Mouse (Mus musculus): ENCODE measurements around the gene Tctn3. TPM values are rescaled to one million over a fixed set of nuclear protein-coding genes. Genes with fewer than 3 reads are reported as not detected.

Gene Tctn3
- polyA plus RNA-seq, 1 experiment: 16.4 TPM

GRCm38 (mm10) chr19:40650090-40650489, 38.1 kb upstream of the Tctn3 start:
- Histone ChIP-seq H3K4me3 (replicated peaks; ENCODE audit: insufficient read depth, low read depth, low read length) (no peak overlapping the region), H3K27ac (ENCODE audit: insufficient read depth, low read length) (no peak overlapping the region), H3K4me1 (ENCODE audit: control insufficient read depth, insufficient read depth, low read length) (no peaks in the 10 kb centered on the region), H3K27me3 (ENCODE audit: control insufficient read depth, insufficient read depth, low read length) (no peaks in the 10 kb centered on the region)
- TF ChIP-seq CTCF (IDR thresholded peaks at IDR 0.05; ENCODE audit: borderline replicate concordance, insufficient read depth, low read depth, low read length): no peak
- no peak for TF ChIP-seq POLR2A (IDR thresholded peaks at IDR 0.05; ENCODE audit: borderline replicate concordance, insufficient read depth, low read length)
- DNase-seq: no peak
- 79% methylated on average over 5 of the region's 5 CpGs for WGBS

GRCm38 (mm10) chr19:40647319-40648158, 35.5 kb upstream of the Tctn3 start:
- Histone ChIP-seq H3K4me3 (replicated peaks; ENCODE audit: insufficient read depth, low read depth, low read length) (no peak overlapping the region), H3K27ac (ENCODE audit: insufficient read depth, low read length) (no peak overlapping the region), H3K4me1 (ENCODE audit: control insufficient read depth, insufficient read depth, low read length) (no peaks in the 10 kb centered on the region), H3K27me3 (ENCODE audit: control insufficient read depth, insufficient read depth, low read length) (no peaks in the 10 kb centered on the region)
- no peak for DNase-seq
- no peak for TF ChIP-seq CTCF (IDR thresholded peaks at IDR 0.05; ENCODE audit: borderline replicate concordance, insufficient read depth, low read depth, low read length)
- no peak for TF ChIP-seq POLR2A (IDR thresholded peaks at IDR 0.05; ENCODE audit: borderline replicate concordance, insufficient read depth, low read length)
- 67% methylated on average over 9 of the region's 9 CpGs for WGBS

DNA sequence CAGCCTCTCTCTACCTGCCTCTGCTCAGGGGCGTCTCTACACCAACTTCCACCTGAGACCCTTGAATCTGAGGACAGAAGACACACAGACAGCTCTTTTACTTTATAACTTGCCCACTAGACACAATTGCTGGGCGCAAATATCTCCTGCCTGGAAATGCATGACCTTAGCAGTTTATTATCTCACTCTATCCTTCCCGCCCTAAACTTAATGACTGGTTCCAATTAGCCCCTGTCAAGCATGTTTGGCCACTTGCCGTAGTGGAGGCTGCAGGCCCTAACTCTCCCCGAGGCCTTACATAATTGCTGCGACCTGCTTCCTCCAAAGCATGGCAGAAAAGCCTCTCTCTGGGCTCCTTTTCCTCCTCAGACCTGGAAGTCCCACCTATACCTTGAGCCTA, 34.3 kb upstream of the Tctn3 start:
- no peak for DNase-seq
- H3K4me1 ChIP-seq (ENCODE audit: control insufficient read depth, insufficient read depth, low read length): no peaks in the 10 kb centered on the region
- no peaks in the 10 kb centered on the region for H3K27me3 ChIP-seq (ENCODE audit: control insufficient read depth, insufficient read depth, low read length)
- TF ChIP-seq POLR2A (IDR thresholded peaks at IDR 0.05; ENCODE audit: borderline replicate concordance, insufficient read depth, low read length) (no peak), CTCF (IDR thresholded peaks at IDR 0.05; ENCODE audit: borderline replicate concordance, insufficient read depth, low read depth, low read length) (no peak)
- H3K27ac ChIP-seq (ENCODE audit: insufficient read depth, low read length): no peak overlapping the region
- WGBS: 79% methylated on average over 6 of the region's 6 CpGs
- no peak overlapping the region for H3K4me3 ChIP-seq (replicated peaks; ENCODE audit: insufficient read depth, low read depth, low read length)

DNA sequence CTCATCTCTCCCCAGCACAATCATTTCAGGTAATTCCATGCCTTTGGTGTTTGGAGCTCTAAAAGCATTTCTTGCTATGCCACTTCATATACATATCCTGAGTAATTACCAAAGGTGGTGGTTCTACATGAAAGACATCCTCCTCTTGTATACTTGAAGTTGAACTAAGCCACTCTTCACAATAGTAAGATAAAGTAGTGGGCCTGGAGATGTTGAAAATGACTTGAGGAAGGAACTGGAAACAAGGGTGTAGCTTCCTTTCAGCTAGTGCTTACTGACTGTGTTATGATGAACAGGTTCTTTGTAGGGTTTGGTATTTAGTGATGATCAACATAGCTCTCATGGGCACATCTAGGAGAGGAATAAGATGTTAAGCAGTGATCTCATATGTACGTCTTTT, 31.8 kb upstream of the Tctn3 start:
- WGBS: 90% methylated on average over 1 of the region's 1 CpGs
- TF ChIP-seq POLR2A (IDR thresholded peaks at IDR 0.05; ENCODE audit: borderline replicate concordance, insufficient read depth, low read length) (no peak), CTCF (IDR thresholded peaks at IDR 0.05; ENCODE audit: borderline replicate concordance, insufficient read depth, low read depth, low read length) (no peak)
- Histone ChIP-seq H3K27ac (ENCODE audit: insufficient read depth, low read length) (no peak overlapping the region), H3K4me3 (replicated peaks; ENCODE audit: insufficient read depth, low read depth, low read length) (no peak overlapping the region), H3K4me1 (ENCODE audit: control insufficient read depth, insufficient read depth, low read length) (no peaks in the 10 kb centered on the region), H3K27me3 (ENCODE audit: control insufficient read depth, insufficient read depth, low read length) (no peaks in the 10 kb centered on the region)
- no peak for DNase-seq

GRCm38 (mm10) chr19:40640799-40641198, 28.8 kb upstream of the Tctn3 start:
- no peaks in the 10 kb centered on the region for H3K27me3 ChIP-seq (ENCODE audit: control insufficient read depth, insufficient read depth, low read length)
- TF ChIP-seq CTCF (IDR thresholded peaks at IDR 0.05; ENCODE audit: borderline replicate concordance, insufficient read depth, low read depth, low read length) (no peak), POLR2A (IDR thresholded peaks at IDR 0.05; ENCODE audit: borderline replicate concordance, insufficient read depth, low read length) (no peak)
- H3K4me3 ChIP-seq (replicated peaks; ENCODE audit: insufficient read depth, low read depth, low read length): no peak overlapping the region
- 84% methylated on average over 2 of the region's 2 CpGs for WGBS
- no peak overlapping the region for H3K27ac ChIP-seq (ENCODE audit: insufficient read depth, low read length)
- no peaks in the 10 kb centered on the region for H3K4me1 ChIP-seq (ENCODE audit: control insufficient read depth, insufficient read depth, low read length)
- no peak for DNase-seq

DNA sequence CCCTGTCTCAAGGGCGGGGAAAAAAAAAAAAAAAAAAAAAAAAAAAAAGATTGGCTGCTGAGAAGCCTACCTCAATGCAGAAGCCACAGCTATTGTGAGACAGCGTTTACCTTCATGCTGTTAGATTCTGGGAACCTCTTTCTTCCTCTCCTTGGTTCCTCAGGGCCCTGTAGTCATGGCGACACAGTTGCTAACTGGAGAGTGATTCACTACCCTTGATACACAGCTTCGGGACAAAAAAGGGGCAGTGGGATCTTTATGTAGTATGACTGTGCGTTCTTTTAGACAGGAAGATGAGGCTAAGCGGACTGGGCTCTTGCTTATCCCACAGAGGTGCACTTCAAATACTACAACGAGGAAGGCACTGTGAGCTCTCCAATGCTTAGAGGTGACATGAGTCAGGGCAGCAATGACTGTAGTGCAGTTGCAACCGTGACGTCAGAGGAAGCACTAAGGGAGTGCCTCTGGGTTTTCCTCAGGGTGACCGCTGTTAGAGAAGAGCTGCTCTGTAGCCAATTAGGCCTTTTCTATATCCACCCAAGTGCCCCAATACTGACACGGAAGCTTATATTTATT, 27.8 kb upstream of the Tctn3 start:
- no peak for DNase-seq
- Histone ChIP-seq H3K27me3 (ENCODE audit: control insufficient read depth, insufficient read depth, low read length) (no peaks in the 10 kb centered on the region), H3K27ac (ENCODE audit: insufficient read depth, low read length) (no peak overlapping the region), H3K4me1 (ENCODE audit: control insufficient read depth, insufficient read depth, low read length) (no peaks in the 10 kb centered on the region), H3K4me3 (replicated peaks; ENCODE audit: insufficient read depth, low read depth, low read length) (no peak overlapping the region)
- WGBS: 69% methylated on average over 11 of the region's 11 CpGs
- TF ChIP-seq CTCF (IDR thresholded peaks at IDR 0.05; ENCODE audit: borderline replicate concordance, insufficient read depth, low read depth, low read length) (no peak), POLR2A (IDR thresholded peaks at IDR 0.05; ENCODE audit: borderline replicate concordance, insufficient read depth, low read length) (no peak)

DNA sequence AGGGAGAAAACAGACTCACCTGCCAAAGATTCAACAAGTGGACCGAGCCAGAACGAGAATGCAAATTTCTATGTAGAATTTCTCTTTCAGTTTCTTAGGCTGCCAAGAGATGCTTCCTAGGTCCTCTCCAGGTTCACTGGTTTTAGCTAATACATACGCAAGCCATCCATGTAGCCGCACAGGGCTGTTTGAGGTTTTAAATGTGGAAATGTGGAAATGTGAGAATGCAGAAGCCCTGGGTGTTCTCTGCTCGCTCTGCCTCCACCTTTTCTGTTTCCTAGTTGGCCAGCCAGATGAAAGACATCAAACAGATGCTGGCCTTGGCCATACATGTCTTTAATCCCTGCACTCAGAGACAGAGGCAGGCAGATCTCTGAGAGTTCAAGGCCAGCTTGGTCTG, 26.5 kb upstream of the Tctn3 start:
- H3K27ac ChIP-seq (ENCODE audit: insufficient read depth, low read length): no peak overlapping the region
- DNase-seq: no peak
- no peaks in the 10 kb centered on the region for H3K27me3 ChIP-seq (ENCODE audit: control insufficient read depth, insufficient read depth, low read length)
- H3K4me1 ChIP-seq (ENCODE audit: control insufficient read depth, insufficient read depth, low read length): no peaks in the 10 kb centered on the region
- H3K4me3 ChIP-seq (replicated peaks; ENCODE audit: insufficient read depth, low read depth, low read length): no peak overlapping the region
- TF ChIP-seq CTCF (IDR thresholded peaks at IDR 0.05; ENCODE audit: borderline replicate concordance, insufficient read depth, low read depth, low read length) (no peak), POLR2A (IDR thresholded peaks at IDR 0.05; ENCODE audit: borderline replicate concordance, insufficient read depth, low read length) (no peak)
- WGBS: 91% methylated on average over 5 of the region's 5 CpGs

GRCm38 (mm10) chr19:40637601-40638000, 25.6 kb upstream of the Tctn3 start:
- TF ChIP-seq CTCF (IDR thresholded peaks at IDR 0.05; ENCODE audit: borderline replicate concordance, insufficient read depth, low read depth, low read length) (no peak), POLR2A (IDR thresholded peaks at IDR 0.05; ENCODE audit: borderline replicate concordance, insufficient read depth, low read length) (no peak)
- Histone ChIP-seq H3K27me3 (ENCODE audit: control insufficient read depth, insufficient read depth, low read length) (no peaks in the 10 kb centered on the region), H3K4me1 (ENCODE audit: control insufficient read depth, insufficient read depth, low read length) (no peaks in the 10 kb centered on the region), H3K27ac (ENCODE audit: insufficient read depth, low read length) (no peak overlapping the region), H3K4me3 (replicated peaks; ENCODE audit: insufficient read depth, low read depth, low read length) (no peak overlapping the region)
- no peak for DNase-seq
- 86% methylated on average over 7 of the region's 7 CpGs for WGBS

All from cerebellum, adult 2 months (tissue).